Mouse (Mus musculus): ENCODE measurements at regions not wholly inside any gene's neighbourhood (a gene's known extent, or its start where the extent isn't known, plus 50 kb on each side); places are given as distances from the start of the nearest gene placed in this dataset.

- ATAC-seq (ENCODE audit: insufficient read depth, low read depth): no peak
- WGBS: 55% methylated on average over 3 of the region's 3 CpGs
These were observed 190.4 kb upstream of the Gm9747 start for GRCm38 (mm10) chr1:82042527-82042926.

GRCm38 (mm10) chr1:82066291-82066690 lies 166.6 kb upstream of the Gm9747 start:
- Histone ChIP-seq H3K27me3 (ENCODE audit: control insufficient read depth, insufficient read depth, low read length) (no peaks in the 10 kb centered on the region), H3K4me2 (ENCODE audit: low read depth, low read length) (no peak overlapping the region), H3K4me3 (ENCODE audit: low read depth, low read length) (no peak overlapping the region), H3K9ac (replicated peaks; ENCODE audit: low read depth, low read length) (no peak overlapping the region), H3K9me3 (replicated peaks; ENCODE audit: control insufficient read depth, low read length) (no peaks in the 10 kb centered on the region), H3K36me3 (replicated peaks; ENCODE audit: control insufficient read depth, insufficient read depth, low read length) (no peaks in the 10 kb centered on the region), H3K27ac (ENCODE audit: low read depth) (no peak overlapping the region), H3K4me1 (ENCODE audit: control insufficient read depth, insufficient read depth) (no peaks in the 10 kb centered on the region)
- WGBS: 84% methylated on average over 6 of the region's 6 CpGs
- ATAC-seq (ENCODE audit: insufficient read depth, low read depth): no peak
- no peak for DNase-seq (ENCODE audit: low spot score)
- TF ChIP-seq CTCF (IDR thresholded peaks at IDR 0.05; ENCODE audit: low read depth) (no peak), EP300 (IDR thresholded peaks at IDR 0.05; ENCODE audit: low read depth) (no peak)

More at GRCm38 (mm10) chr1:82042527-82042926, 190.4 kb upstream of the Gm9747 start:
- Histone ChIP-seq H3K9me3 (replicated peaks; ENCODE audit: control insufficient read depth, low read length) (no peaks in the 10 kb centered on the region), H3K9ac (replicated peaks; ENCODE audit: low read depth, low read length) (no peak overlapping the region), H3K36me3 (replicated peaks; ENCODE audit: control insufficient read depth, insufficient read depth, low read length) (no peaks in the 10 kb centered on the region), H3K4me3 (ENCODE audit: low read depth, low read length) (no peak overlapping the region), H3K4me1 (ENCODE audit: control insufficient read depth, insufficient read depth) (no peaks in the 10 kb centered on the region), H3K27ac (ENCODE audit: low read depth) (no peak overlapping the region), H3K27me3 (ENCODE audit: control insufficient read depth, insufficient read depth, low read length) (no peaks in the 10 kb centered on the region), H3K4me2 (ENCODE audit: low read depth, low read length) (no peak overlapping the region)
- TF ChIP-seq EP300 (IDR thresholded peaks at IDR 0.05; ENCODE audit: low read depth): no peak
- no peak for TF ChIP-seq CTCF (IDR thresholded peaks at IDR 0.05; ENCODE audit: low read depth)
- DNase-seq (ENCODE audit: low spot score): no peak

- no peaks in the 10 kb centered on the region for H3K27me3 ChIP-seq (ENCODE audit: control insufficient read depth, insufficient read depth, low read length)
- H3K9me3 ChIP-seq (replicated peaks; ENCODE audit: control insufficient read depth, low read length): no peaks in the 10 kb centered on the region
- ATAC-seq (ENCODE audit: insufficient read depth, low read depth): no peak
- H3K4me2 ChIP-seq (ENCODE audit: low read depth, low read length): no peak overlapping the region
- WGBS: 91% methylated on average over 4 of the region's 4 CpGs
- no peak overlapping the region for H3K9ac ChIP-seq (replicated peaks; ENCODE audit: low read depth, low read length)
- TF ChIP-seq CTCF (IDR thresholded peaks at IDR 0.05; ENCODE audit: low read depth) (no peak), EP300 (IDR thresholded peaks at IDR 0.05; ENCODE audit: low read depth) (no peak)
- no peak overlapping the region for H3K4me3 ChIP-seq (ENCODE audit: low read depth, low read length)
- H3K36me3 ChIP-seq (replicated peaks; ENCODE audit: control insufficient read depth, insufficient read depth, low read length): no peaks in the 10 kb centered on the region
- DNase-seq (ENCODE audit: low spot score): no peak
- H3K27ac ChIP-seq (ENCODE audit: low read depth): no peak overlapping the region
- H3K4me1 ChIP-seq (ENCODE audit: control insufficient read depth, insufficient read depth): no peaks in the 10 kb centered on the region
These were observed 164.3 kb upstream of the Gm9747 start for GRCm38 (mm10) chr1:82068571-82068970.

GRCm38 (mm10) chr1:82070181-82071109 lies 162.5 kb upstream of the Gm9747 start:
- no peak for ATAC-seq (ENCODE audit: insufficient read depth, low read depth)
- WGBS: 75% methylated on average over 9 of the region's 9 CpGs

GRCm38 (mm10) chr1:82089136-82089839 lies 143.6 kb upstream of the Gm9747 start:
- no peak overlapping the region for H3K27ac ChIP-seq (ENCODE audit: low read depth)
- H3K4me1 ChIP-seq (ENCODE audit: control insufficient read depth, insufficient read depth): peaks cover 10% of the 10 kb centered on the region; the same call in 1 of the 2 replicates
- DNase-seq (ENCODE audit: low spot score): no peak
- no peaks in the 10 kb centered on the region for H3K9me3 ChIP-seq (replicated peaks; ENCODE audit: control insufficient read depth, low read length)
- 75% methylated on average over 6 of the region's 6 CpGs for WGBS
- no peak for ATAC-seq (ENCODE audit: insufficient read depth, low read depth)
- H3K27me3 ChIP-seq (ENCODE audit: control insufficient read depth, insufficient read depth, low read length): no peaks in the 10 kb centered on the region
- no peaks in the 10 kb centered on the region for H3K36me3 ChIP-seq (replicated peaks; ENCODE audit: control insufficient read depth, insufficient read depth, low read length)
- TF ChIP-seq EP300 (IDR thresholded peaks at IDR 0.05; ENCODE audit: low read depth): no peak
- TF ChIP-seq CTCF (IDR thresholded peaks at IDR 0.05; ENCODE audit: low read depth): no peak
- no peak overlapping the region for H3K4me2 ChIP-seq (ENCODE audit: low read depth, low read length)
- no peak overlapping the region for H3K4me3 ChIP-seq (ENCODE audit: low read depth, low read length)
- H3K9ac ChIP-seq (replicated peaks; ENCODE audit: low read depth, low read length): no peak overlapping the region

More at GRCm38 (mm10) chr1:82070181-82071109, 162.5 kb upstream of the Gm9747 start:
- no peak overlapping the region for H3K9ac ChIP-seq (replicated peaks; ENCODE audit: low read depth, low read length)
- no peaks in the 10 kb centered on the region for H3K9me3 ChIP-seq (replicated peaks; ENCODE audit: control insufficient read depth, low read length)
- H3K4me3 ChIP-seq (ENCODE audit: low read depth, low read length): no peak overlapping the region
- no peak overlapping the region for H3K4me2 ChIP-seq (ENCODE audit: low read depth, low read length)
- TF ChIP-seq CTCF (IDR thresholded peaks at IDR 0.05; ENCODE audit: low read depth) (no peak), EP300 (IDR thresholded peaks at IDR 0.05; ENCODE audit: low read depth) (no peak)
- H3K27me3 ChIP-seq (ENCODE audit: control insufficient read depth, insufficient read depth, low read length): no peaks in the 10 kb centered on the region
- DNase-seq (ENCODE audit: low spot score): no peak
- H3K4me1 ChIP-seq (ENCODE audit: control insufficient read depth, insufficient read depth): no peaks in the 10 kb centered on the region
- H3K27ac ChIP-seq (ENCODE audit: low read depth): no peak overlapping the region
- H3K36me3 ChIP-seq (replicated peaks; ENCODE audit: control insufficient read depth, insufficient read depth, low read length): no peaks in the 10 kb centered on the region
